Mouse (Mus musculus) liver, embryonic 11.5 days (tissue): ENCODE measurements at regions not wholly inside any gene's neighbourhood (a gene's known extent, or its start where the extent isn't known, plus 50 kb on each side); places are given as distances from the start of the nearest gene placed in this dataset.

ENCODE experiments used
- ATAC-seq: fragments of 200-750 bp; cut with Nextera tagmentation; replicated peaks from 2 replicates; pipeline ENCODE4 v1.8.0; 2017; ENCODE audit warnings: moderate number of reproducible peaks, mild to moderate bottlenecking, moderate TSS enrichment, moderate library complexity; ENCODE audit not compliant: low FRiP score
- DNase-seq: peaks from one replicate; pipeline ENCODE4 v3.0.0-alpha.2; 2017; ENCODE audit warnings: low spot score
- H3K27ac ChIP-seq: fragments of 300-500 bp; sonication (generic); 2 replicates; pipeline ENCODE4 v1.5.1; 2014; ENCODE audit warnings: mild to moderate bottlenecking, low read depth, low read length, control low read depth
- H3K27me3 ChIP-seq: fragments of 300-500 bp; sonication (generic); replicated peaks from 2 replicates; pipeline ENCODE4 v1.6.1; 2014; ENCODE audit warnings: low read length, mixed read lengths; ENCODE audit not compliant: control insufficient read depth, insufficient read depth
- H3K36me3 ChIP-seq: fragments of 300-500 bp; sonication (generic); 2 replicates; pipeline ENCODE4 v1.6.1; 2014; ENCODE audit warnings: mild to moderate bottlenecking, low read length, moderate library complexity, mixed read lengths; ENCODE audit not compliant: control insufficient read depth, insufficient read depth
- H3K4me1 ChIP-seq: fragments of 300-500 bp; sonication (generic); replicated peaks from 2 replicates; pipeline ENCODE4 v1.6.1; 2014; ENCODE audit warnings: low read length, mixed read lengths; ENCODE audit not compliant: control insufficient read depth, insufficient read depth
- H3K4me2 ChIP-seq: fragments of 300-500 bp; sonication (generic); 2 replicates; pipeline ENCODE4 v1.6.1; 2014; ENCODE audit warnings: mild to moderate bottlenecking, control low read depth, moderate library complexity
- H3K4me3 ChIP-seq: fragments of 300-500 bp; sonication (generic); 2 replicates; pipeline ENCODE4 v1.5.1; 2014; ENCODE audit warnings: low read depth, low read length, control low read depth
- H3K9ac ChIP-seq: fragments of 300-500 bp; sonication (generic); 2 replicates; pipeline ENCODE4 v1.6.1; 2014; ENCODE audit warnings: low read depth, low read length, control low read depth
- H3K9me3 ChIP-seq: fragments of 300-500 bp; sonication (generic); 2 replicates; pipeline ENCODE4 v1.6.1; 2016; ENCODE audit warnings: low read length, inconsistent platforms, mixed read lengths; ENCODE audit not compliant: control insufficient read depth
- WGBS: fragments of 180-500 bp; shearing (Covaris S2); extraction: QIAGEN DNeasy Blood & Tissue Kit; methylation state at CpG from one replicate; pipeline ENCODE4 v1.1.7; 2014; 5-methylcytosine and 5-hydroxymethylcytosine counted together

DNA sequence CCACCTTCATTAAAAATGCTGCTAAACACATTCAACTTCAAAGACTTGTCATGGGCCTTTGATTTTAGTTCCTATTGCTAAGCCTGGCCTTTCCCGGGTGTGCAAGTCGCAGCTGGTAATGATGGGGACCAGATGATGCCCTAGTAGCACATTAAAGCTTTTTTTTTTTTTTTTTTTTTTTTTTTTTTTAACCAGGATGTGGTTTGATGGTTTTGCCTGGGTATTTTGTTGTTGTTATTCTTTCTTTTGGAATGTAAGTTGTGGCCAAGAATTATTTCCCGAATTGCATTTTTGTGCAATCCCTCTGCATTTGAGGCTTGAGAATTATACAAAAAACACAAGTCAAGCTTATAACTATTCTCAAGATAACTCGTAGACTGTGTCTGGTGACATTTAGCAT is 167.2 kb upstream of the Mmadhc start:
- WGBS, result 72% methylated on average over 4 of the region's 4 CpGs
- H3K9ac ChIP-seq, result no peak overlapping the region
- no peaks in the 10 kb centered on the region for H3K27me3 ChIP-seq
- H3K4me2 ChIP-seq, result no peak overlapping the region
- ATAC-seq (no peak), DNase-seq (no peak)
- H3K27ac ChIP-seq, result no peak overlapping the region
- no peaks in the 10 kb centered on the region for H3K36me3 ChIP-seq
- H3K9me3 ChIP-seq, result no peaks in the 10 kb centered on the region
- H3K4me3 ChIP-seq, result no peak overlapping the region
- no peaks in the 10 kb centered on the region for H3K4me1 ChIP-seq

DNA sequence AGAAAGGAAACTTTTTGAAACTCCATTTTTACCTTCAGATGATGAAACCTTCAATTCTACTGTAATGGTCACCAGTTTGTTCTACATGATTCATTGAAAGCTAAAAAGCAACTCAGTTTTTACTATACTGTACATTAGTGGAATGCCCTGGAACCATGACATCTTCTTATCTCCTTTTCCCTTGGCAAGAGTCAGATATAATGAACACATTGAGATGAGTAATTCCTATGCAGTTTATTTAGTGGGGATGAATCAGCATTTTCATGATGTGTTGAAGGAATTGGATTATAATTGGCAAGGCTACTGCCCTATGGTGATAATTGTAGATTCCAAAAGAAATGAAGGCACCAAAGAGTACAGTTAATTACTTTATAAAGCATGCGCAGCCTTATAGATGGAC is 165.8 kb upstream of the Mmadhc start:
- no peak for DNase-seq
- 89% methylated on average over 1 of the region's 1 CpGs for WGBS
- no peak for ATAC-seq
- no peaks in the 10 kb centered on the region for H3K36me3 ChIP-seq
- H3K9me3 ChIP-seq, result no peaks in the 10 kb centered on the region
- H3K4me1 ChIP-seq, result no peaks in the 10 kb centered on the region
- no peak overlapping the region for H3K4me3 ChIP-seq
- no peaks in the 10 kb centered on the region for H3K27me3 ChIP-seq
- no peak overlapping the region for H3K4me2 ChIP-seq
- no peak overlapping the region for H3K9ac ChIP-seq
- no peak overlapping the region for H3K27ac ChIP-seq

DNA sequence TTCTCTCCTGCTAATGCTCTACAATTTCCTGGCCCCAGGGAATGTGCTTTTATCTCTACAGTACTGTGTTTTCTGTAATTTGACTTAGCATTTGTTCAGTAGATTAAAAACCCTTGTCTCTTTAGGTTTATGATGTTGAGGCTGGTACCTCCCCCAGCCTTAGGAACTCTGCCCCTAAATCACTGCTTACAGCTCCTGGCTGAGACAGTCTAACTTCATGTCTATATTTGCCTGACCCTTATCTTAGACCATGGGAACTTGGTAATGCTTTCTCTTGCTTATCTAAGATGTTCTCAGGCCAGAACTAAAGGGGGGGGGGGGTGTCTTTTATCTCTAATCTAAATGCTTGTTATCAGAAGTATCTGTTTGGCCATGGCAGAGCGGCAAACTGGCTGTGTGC is 160.1 kb upstream of the Mmadhc start:
- ATAC-seq, result no peak
- H3K4me1 ChIP-seq, result no peaks in the 10 kb centered on the region
- no peak for DNase-seq
- H3K9ac ChIP-seq, result no peak overlapping the region
- H3K4me3 ChIP-seq, result no peak overlapping the region
- no peaks in the 10 kb centered on the region for H3K36me3 ChIP-seq
- no peak overlapping the region for H3K27ac ChIP-seq
- no peak overlapping the region for H3K4me2 ChIP-seq
- no peaks in the 10 kb centered on the region for H3K27me3 ChIP-seq
- WGBS, result 22% methylated on average over 1 of the region's 1 CpGs
- H3K9me3 ChIP-seq, result no peaks in the 10 kb centered on the region

DNA sequence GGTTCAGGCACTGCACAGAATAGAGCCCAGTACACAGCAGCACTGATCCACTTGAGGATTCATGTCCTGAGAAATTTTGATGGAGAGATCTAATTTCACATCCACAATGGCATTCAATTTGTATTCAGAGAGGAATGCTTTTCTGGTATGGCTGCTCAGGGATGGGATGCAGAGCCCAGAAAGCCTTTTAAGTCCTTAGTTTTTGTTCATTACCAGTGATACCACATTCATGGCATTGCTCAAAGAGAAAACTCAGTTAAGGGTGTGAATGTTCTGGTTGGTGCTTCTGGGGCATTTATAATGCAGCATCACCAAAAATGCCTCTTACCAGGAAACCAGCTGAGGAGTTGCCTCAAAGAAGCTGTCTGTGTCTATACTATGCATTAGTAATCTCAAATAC is 151.5 kb upstream of the Mmadhc start:
- Histone ChIP-seq H3K9me3 (no peaks in the 10 kb centered on the region), H3K27ac (no peak overlapping the region), H3K27me3 (no peaks in the 10 kb centered on the region), H3K4me1 (no peaks in the 10 kb centered on the region), H3K4me2 (no peak overlapping the region), H3K9ac (no peak overlapping the region), H3K4me3 (no peak overlapping the region), H3K36me3 (no peaks in the 10 kb centered on the region)
- ATAC-seq (no peak), DNase-seq (no peak)

DNA sequence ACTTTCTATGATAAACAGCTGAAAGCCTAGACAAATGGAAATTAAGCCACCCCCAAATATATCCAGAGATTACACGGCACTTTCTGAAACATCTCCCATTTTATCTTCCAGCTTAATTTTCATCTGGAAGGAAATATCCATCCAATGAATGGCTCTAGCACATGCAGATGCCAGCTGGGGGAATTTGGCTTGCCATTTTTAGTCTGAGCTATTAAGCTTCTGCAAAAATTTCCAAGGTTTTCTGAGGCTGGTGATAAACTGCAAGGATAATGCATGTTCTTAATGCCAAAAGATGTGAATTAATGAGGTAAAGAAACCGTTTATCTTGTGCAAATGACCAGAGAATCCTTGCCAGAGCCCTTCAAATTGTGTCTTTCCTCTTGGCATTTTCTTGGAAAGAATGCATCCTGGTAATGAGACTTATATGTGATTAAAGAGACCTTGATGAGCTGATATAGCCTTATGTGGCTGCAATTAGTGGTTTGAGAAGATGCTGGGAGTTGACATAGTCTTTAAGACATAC is 149.4 kb upstream of the Mmadhc start:
- no peaks in the 10 kb centered on the region for H3K4me1 ChIP-seq
- 54% methylated on average over 2 of the region's 2 CpGs for whole genome bisulfite sequencing
- H3K9ac ChIP-seq, result no peak overlapping the region
- H3K9me3 ChIP-seq, result no peaks in the 10 kb centered on the region
- no peak overlapping the region for H3K4me3 ChIP-seq
- no peak overlapping the region for H3K4me2 ChIP-seq
- no peaks in the 10 kb centered on the region for H3K36me3 ChIP-seq
- no peak overlapping the region for H3K27ac ChIP-seq
- no peak for DNase-seq
- no peaks in the 10 kb centered on the region for H3K27me3 ChIP-seq
- ATAC-seq, result no peak

DNA sequence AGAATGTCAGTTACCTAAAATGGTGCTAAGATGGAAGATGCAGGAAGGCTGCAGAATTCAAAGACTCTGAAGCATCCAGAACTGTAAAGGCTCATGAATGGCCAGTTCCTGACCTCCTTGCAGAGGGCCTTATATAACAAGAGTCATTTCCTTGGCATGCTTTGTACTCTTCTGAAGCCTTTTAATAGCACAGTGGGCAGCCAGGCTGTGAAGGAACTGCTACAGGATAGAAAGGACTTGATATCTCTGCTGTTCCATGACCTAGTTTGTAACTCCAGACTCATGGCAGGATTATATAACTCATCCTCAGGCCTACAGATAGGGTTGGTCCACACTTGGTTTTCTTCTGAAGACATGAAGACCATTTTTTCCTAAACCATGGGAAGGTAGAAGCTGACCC is 143.7 kb upstream of the Mmadhc start:
- H3K9ac ChIP-seq, result no peak overlapping the region
- ATAC-seq (no peak), DNase-seq (no peak)
- no peak overlapping the region for H3K4me2 ChIP-seq
- H3K27ac ChIP-seq, result no peak overlapping the region
- H3K4me1 ChIP-seq, result no peaks in the 10 kb centered on the region
- H3K9me3 ChIP-seq, result no peaks in the 10 kb centered on the region
- no peak overlapping the region for H3K4me3 ChIP-seq
- no peaks in the 10 kb centered on the region for H3K36me3 ChIP-seq
- no peaks in the 10 kb centered on the region for H3K27me3 ChIP-seq

DNA sequence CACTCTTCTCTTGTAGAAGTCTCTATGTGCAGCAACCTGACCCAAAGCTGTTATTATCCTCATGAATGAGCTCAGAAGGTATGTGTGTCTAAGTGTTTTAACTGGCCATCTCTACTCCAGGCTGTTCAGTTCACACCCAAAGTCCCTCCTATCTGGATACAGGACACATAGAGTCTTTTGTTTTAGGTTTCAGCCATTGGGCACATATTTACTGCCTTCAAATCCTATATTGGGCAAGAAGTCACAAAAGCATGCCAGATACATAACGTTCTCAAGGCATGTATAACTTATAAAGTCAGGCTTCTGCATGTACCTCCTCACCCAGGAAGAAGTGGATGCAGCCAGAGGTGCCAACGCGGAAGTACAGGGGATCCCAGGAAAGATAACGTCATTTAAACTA is 136.6 kb upstream of the Mmadhc start:
- 78% methylated on average over 4 of the region's 4 CpGs for WGBS
- Histone ChIP-seq H3K27ac (no peak overlapping the region), H3K4me1 (no peaks in the 10 kb centered on the region), H3K27me3 (no peaks in the 10 kb centered on the region), H3K9ac (no peak overlapping the region), H3K9me3 (no peaks in the 10 kb centered on the region), H3K36me3 (no peaks in the 10 kb centered on the region), H3K4me2 (no peak overlapping the region), H3K4me3 (no peak overlapping the region)
- no peak for DNase-seq
- no peak for ATAC-seq

DNA sequence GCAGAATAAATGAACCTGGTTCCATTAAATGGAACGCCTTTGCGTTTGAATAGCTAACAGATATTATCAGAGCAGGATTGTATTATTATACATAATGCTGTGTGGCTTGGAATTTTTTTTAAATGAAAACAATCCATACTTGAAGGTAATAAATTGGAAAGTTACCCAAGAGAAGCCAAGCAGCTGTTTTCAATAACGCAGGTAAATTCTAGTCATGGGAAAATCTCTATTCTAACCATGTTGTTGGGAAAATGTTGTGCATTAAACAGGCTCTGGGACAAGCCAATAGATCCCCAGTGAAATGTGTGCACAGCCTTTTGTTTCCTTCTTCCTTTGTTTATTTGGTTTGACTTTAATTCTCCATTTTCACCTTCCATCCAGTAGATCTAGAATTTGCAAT is 128.6 kb upstream of the Mmadhc start:
- no peaks in the 10 kb centered on the region for H3K4me1 ChIP-seq
- WGBS, result 93% methylated on average over 3 of the region's 3 CpGs
- H3K36me3 ChIP-seq, result no peaks in the 10 kb centered on the region
- no peaks in the 10 kb centered on the region for H3K27me3 ChIP-seq
- ATAC-seq (no peak), DNase-seq (no peak)
- H3K9ac ChIP-seq, result no peak overlapping the region
- H3K4me3 ChIP-seq, result no peak overlapping the region
- H3K9me3 ChIP-seq, result no peaks in the 10 kb centered on the region
- no peak overlapping the region for H3K4me2 ChIP-seq
- H3K27ac ChIP-seq, result no peak overlapping the region

DNA sequence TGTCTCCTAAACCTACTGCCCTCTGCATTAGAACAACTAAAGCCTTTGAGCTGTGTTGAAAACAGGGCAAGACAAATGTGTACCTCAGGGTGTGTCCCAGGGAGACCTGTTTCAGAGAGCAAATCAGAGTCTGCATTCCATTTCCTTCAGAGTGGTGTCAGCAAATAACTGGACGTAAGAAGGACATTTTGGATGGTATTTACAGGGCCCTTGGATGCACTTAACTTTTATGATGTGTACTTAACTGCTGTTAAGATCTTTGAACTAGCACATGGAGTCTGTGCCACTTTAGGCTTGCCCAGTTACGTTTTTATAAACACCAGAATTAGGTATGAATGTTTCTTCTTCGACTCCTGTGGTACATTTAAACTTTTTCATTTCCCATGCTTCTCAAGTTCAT is 123.0 kb upstream of the Mmadhc start:
- Histone ChIP-seq H3K4me1 (no peaks in the 10 kb centered on the region), H3K27me3 (no peaks in the 10 kb centered on the region), H3K4me2 (no peak overlapping the region), H3K9me3 (no peaks in the 10 kb centered on the region), H3K4me3 (no peak overlapping the region), H3K27ac (no peak overlapping the region), H3K36me3 (no peaks in the 10 kb centered on the region), H3K9ac (no peak overlapping the region)
- DNase-seq (no peak), ATAC-seq (no peak)
- WGBS, result 55% methylated on average over 3 of the region's 3 CpGs
